Mouse (Mus musculus): ENCODE results near the gene Snx1.

- TF ChIP-seq POLR2A (IDR thresholded peaks at IDR 0.05; ENCODE audit: control insufficient read depth, low read depth, low read length) (no peak), CTCF (IDR thresholded peaks at IDR 0.05; ENCODE audit: control insufficient read depth, insufficient read depth, insufficient replicate concordance, low read depth, low read length) (no peak)
Observed at GRCm38 (mm10) chr9:66091327-66092231, 34.8 kb downstream of the Snx1 start.

All from testis, adult 2 months (tissue).